Mouse (Mus musculus) bone marrow, adult 2 months (tissue): ENCODE measurements around the gene Fam208b. TPM values are rescaled to one million over a fixed set of nuclear protein-coding genes. Genes with fewer than 3 reads are reported as not detected.

Source experiments
- H3K27ac ChIP-seq: fragments of 200-500 bp; 2 replicates; pipeline ENCODE4 v1.5.1; 2012; ENCODE audit warnings: low read depth, mild to moderate bottlenecking, control low read depth, inconsistent platforms, low read length; ENCODE audit not compliant: control insufficient read depth, poor library complexity, insufficient read depth
- H3K4me1 ChIP-seq: fragments of 200-500 bp; 2 replicates; pipeline ENCODE4 v1.6.1; 2011; ENCODE audit warnings: low read length; ENCODE audit not compliant: control insufficient read depth, insufficient read depth
- H3K4me3 ChIP-seq: fragments of 200-500 bp; replicated peaks from 2 replicates; pipeline ENCODE3; 2011; ENCODE audit warnings: mild to moderate bottlenecking, low read depth, low read length, control low read depth; ENCODE audit not compliant: control insufficient read depth
- CTCF ChIP-seq: fragments of 200-500 bp; IDR thresholded peaks from 2 replicates; pipeline ENCODE4 v1.5.1; 2011; ENCODE audit warnings: low read length, control low read depth; ENCODE audit not compliant: control insufficient read depth, insufficient read depth
- POLR2A ChIP-seq: fragments of 200-500 bp; IDR thresholded peaks from 2 replicates; pipeline ENCODE4 v1.6.1; 2011; ENCODE audit warnings: low read depth, mild to moderate bottlenecking, control low read depth, low read length, borderline replicate concordance; ENCODE audit not compliant: control insufficient read depth
- WGBS: fragments of 180-500 bp; shearing (Covaris S2); methylation state at CpG from one replicate; pipeline ENCODE4 v1.1.7; 2018; 5-methylcytosine and 5-hydroxymethylcytosine counted together
- polyA plus RNA-seq: library from polyadenylated mRNA; stranded (reverse); fragments of >200 nt; gene quantifications from 2 replicates; pipeline ENCODE4 v1.2.4, GENCODE M21; 2011; ENCODE audit warnings: low replicate concordance; ENCODE audit not compliant: missing spikeins, insufficient read depth, insufficient read length

Gene Fam208b
- polyA plus RNA-seq, 1 experiment, result 4.0 TPM

DNA sequence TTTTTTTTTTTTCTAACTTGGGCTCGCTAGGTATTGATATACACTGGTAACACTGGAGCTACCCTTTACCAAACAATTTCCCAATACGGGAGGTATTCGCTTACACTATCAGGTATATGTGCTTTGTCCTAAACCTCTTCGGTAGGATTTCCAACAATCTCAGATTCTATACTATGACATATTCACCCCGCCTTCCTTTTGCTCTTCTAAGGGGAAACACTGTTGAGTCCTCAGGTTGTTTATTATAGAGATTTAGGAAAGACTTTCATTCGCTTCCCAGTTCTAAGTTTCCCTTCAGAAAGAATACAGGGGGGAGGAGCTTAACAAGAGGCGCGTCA lies 1.2 kb downstream of the Fam208b start:
- no peak for TF ChIP-seq CTCF
- no peak for TF ChIP-seq POLR2A
- H3K4me3 ChIP-seq, result peak overlapping the region; percentile 88
- H3K4me1 ChIP-seq, result no peaks in the 10 kb centered on the region
- H3K27ac ChIP-seq, result no peak overlapping the region
- WGBS, result 12% methylated on average over 8 of the region's 8 CpGs

DNA sequence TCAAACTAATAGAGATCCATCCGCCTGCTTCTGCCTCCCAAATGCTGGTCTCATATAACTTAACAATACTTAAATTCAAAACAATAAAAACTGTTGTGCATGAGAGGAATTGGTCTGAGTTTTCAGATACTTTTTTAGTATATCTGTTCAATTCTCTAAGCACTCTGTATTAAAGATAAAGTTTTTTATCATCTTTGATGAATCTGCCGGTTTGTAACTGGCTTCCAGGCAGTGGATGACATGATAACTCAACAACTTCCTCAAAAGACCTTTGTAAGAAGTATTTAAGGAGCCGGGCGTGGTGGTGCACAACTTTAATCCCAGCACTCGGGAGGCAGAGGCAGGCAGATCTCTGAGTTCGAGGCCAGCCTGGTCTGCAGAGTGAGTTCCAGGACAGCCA lies 14.7 kb downstream of the Fam208b start:
- 75% methylated on average over 6 of the region's 6 CpGs for WGBS
- no peak overlapping the region for H3K4me3 ChIP-seq
- no peak for TF ChIP-seq CTCF
- TF ChIP-seq POLR2A, result no peak
- no peak overlapping the region for H3K27ac ChIP-seq
- H3K4me1 ChIP-seq, result no peaks in the 10 kb centered on the region

DNA sequence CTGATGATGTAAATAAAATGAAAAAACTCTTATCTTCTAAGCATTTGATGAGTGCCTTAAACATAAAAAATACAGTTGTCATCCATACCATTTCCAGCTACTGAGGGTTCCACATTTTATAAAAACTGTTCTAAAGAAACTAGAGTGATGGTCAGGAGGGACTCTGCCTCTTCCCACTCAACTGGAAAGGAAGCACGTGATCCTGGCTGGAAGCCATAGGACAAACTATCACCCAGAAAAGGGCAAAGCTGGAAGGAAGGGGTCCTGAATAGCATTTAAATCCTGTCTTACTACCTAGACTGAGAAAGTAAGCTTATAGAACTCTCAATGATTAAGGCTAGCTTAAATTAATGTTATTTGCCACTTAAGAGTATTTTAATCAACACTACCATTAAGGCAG lies 16.6 kb downstream of the Fam208b start:
- no peak for TF ChIP-seq POLR2A
- TF ChIP-seq CTCF, result no peak
- WGBS, result 92% methylated on average over 1 of the region's 1 CpGs
- Histone ChIP-seq H3K4me3 (no peak overlapping the region), H3K4me1 (no peaks in the 10 kb centered on the region), H3K27ac (no peak overlapping the region)

DNA sequence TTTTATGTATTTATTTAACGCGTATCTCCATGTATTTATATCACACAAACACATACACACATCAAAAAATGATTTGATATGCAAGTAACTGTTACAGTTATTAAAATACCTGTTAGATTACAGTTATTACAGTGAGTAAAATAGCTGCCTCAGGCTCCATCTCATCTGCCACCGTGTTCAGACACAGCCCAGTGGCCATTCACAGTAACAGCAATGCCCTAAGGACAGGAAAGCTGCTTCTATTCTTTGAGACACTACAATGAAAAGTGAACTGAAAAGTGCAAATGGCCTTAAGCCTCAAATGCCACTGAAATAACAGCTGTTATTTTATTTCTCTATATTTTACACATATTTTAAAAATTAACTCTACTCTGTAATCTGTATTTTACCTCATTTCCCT lies 20.1 kb downstream of the Fam208b start:
- no peaks in the 10 kb centered on the region for H3K4me1 ChIP-seq
- TF ChIP-seq POLR2A (no peak), CTCF (no peak)
- no peak overlapping the region for H3K4me3 ChIP-seq
- WGBS, result 85% methylated on average over 3 of the region's 3 CpGs
- no peak overlapping the region for H3K27ac ChIP-seq

DNA sequence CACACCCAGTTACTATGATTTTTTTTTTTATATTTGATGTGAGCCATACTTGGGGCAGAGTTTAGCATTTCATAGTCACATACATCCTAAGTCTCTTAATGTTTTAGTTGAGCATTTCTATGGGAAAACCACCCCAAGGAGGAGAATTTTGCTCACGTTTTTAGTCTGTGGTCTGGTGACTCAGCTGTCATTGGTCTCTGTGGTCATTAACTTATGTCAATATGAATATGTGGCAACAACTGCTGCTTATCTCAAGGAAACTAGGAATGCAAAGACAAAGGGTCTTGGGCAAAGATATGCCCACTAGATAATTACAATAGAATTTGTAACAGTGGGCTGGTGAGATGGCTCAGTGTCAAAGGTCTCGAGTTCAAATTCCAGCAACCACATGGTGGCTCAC lies 47.0 kb downstream of the Fam208b start:
- WGBS, result 52% methylated on average over 2 of the region's 2 CpGs
- H3K4me1 ChIP-seq, result no peaks in the 10 kb centered on the region
- H3K27ac ChIP-seq, result no peak overlapping the region
- H3K4me3 ChIP-seq, result no peak overlapping the region
- no peak for TF ChIP-seq POLR2A
- no peak for TF ChIP-seq CTCF

DNA sequence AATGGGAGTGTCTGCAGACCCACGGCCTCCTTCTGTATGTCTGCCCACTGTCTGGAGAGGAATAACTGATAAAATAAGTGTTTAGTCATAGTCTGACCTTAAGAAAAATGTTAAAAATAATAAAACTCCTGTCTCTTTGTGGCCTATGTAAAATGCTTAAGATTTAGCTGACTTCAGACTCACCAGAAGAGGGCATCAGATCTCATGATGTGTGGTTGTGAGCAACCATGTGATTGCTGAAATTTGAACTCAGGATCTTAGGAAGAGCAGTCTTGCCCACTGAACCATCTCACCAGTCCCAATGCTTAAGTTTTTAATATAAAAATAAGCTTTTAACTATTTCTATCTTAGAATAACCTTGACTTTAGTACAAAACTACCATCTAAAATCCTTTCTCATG lies 47.8 kb downstream of the Fam208b start:
- WGBS, result 63% methylated on average over 1 of the region's 1 CpGs
- H3K4me1 ChIP-seq, result no peaks in the 10 kb centered on the region
- TF ChIP-seq POLR2A (no peak), CTCF (no peak)
- no peak overlapping the region for H3K27ac ChIP-seq
- H3K4me3 ChIP-seq, result no peak overlapping the region

DNA sequence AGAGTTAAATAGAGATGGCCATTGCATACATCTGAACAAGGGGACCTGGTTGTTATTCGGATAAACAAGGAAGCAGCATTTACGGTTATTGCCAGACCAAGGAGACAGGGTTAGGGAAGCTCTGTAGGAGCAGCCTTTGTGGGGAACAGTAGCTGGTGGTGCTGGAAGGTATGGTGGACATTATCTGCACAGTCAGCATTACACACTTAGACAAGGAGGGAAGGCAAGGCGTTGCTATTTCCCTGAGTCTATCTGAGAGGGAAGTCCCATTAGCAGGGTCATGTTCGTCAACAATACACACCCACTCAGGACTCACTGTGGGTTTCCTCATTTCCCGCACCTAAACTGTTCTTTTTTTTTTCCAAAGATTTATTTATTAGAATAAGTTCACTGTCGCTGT lies 63.1 kb downstream of the Fam208b start:
- no peak overlapping the region for H3K4me3 ChIP-seq
- TF ChIP-seq POLR2A (no peak), CTCF (no peak)
- no peaks in the 10 kb centered on the region; the same call in 1 of the 2 replicates for H3K4me1 ChIP-seq
- 69% methylated on average over 6 of the region's 6 CpGs for WGBS
- H3K27ac ChIP-seq, result no peak overlapping the region

DNA sequence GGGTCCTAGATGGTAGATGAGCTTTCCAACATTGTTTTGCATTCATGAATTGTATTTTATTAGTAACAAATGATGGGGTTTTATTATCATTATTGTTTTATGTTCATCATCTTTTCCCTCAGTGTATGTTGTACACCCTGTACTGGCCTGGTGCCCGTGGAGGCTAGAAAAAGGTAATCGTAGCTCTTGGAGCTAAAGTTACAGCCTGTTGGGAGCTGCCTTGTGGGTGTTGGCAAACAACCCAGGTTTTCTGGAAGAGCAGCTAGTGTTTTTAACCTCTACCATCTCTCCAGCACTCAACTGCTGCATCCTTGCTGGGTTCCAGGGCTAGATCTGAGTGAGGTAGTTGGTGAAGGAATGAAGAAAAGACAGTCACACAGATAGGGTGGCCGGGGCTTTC lies 63.5 kb downstream of the Fam208b start:
- Histone ChIP-seq H3K27ac (no peak overlapping the region), H3K4me3 (no peak overlapping the region), H3K4me1 (no peaks in the 10 kb centered on the region; the same call in 1 of the 2 replicates)
- whole genome bisulfite sequencing, result 86% methylated on average over 3 of the region's 3 CpGs
- TF ChIP-seq CTCF (no peak), POLR2A (no peak)

DNA sequence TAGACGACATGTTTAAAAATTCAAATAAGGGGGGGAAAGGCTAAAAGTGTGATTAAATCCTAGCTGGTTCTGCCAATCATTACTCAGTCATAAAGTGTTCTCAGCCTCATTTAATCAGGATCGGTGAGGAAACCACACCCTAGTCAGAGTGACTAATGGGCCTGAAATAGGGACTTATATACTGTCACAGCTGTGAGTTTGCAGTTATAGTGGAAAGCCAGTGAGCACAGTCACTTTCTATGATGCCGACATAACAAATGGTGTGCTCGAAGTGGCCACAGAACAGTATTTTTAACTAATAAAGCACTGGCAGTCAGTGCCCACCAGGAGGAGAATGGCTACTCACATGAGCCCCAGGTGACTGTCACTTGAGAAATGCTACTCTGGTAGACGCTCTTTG lies 66.0 kb downstream of the Fam208b start:
- TF ChIP-seq CTCF (no peak), POLR2A (no peak)
- WGBS, result 60% methylated on average over 5 of the region's 5 CpGs
- no peak overlapping the region for H3K27ac ChIP-seq

More for the DNA sequence above, 66.0 kb downstream of the Fam208b start:
- peaks cover 1% of the 10 kb centered on the region; the same call in 1 of the 2 replicates for H3K4me1 ChIP-seq
- H3K4me3 ChIP-seq, result no peak overlapping the region
